Mouse (Mus musculus) ovary, adult 10 weeks (tissue): ENCODE data around the gene Eef1e1. TPM values are rescaled to one million over a fixed set of nuclear protein-coding genes. Genes with fewer than 3 reads are reported as not detected.

Source experiments
- polyA plus RNA-seq: library from polyadenylated mRNA; stranded (reverse); fragments of 350-450 nt; fragmentation: Illumina TruSeq; extraction: RNeasy Lipid Tissue Mini Kit (QIAGEN cat#74804); gene quantifications from one replicate; pipeline ENCODE4 v1.2.3, GENCODE M21; 2014

Gene Eef1e1
- polyA plus RNA-seq: 36.6 TPM

DNA sequence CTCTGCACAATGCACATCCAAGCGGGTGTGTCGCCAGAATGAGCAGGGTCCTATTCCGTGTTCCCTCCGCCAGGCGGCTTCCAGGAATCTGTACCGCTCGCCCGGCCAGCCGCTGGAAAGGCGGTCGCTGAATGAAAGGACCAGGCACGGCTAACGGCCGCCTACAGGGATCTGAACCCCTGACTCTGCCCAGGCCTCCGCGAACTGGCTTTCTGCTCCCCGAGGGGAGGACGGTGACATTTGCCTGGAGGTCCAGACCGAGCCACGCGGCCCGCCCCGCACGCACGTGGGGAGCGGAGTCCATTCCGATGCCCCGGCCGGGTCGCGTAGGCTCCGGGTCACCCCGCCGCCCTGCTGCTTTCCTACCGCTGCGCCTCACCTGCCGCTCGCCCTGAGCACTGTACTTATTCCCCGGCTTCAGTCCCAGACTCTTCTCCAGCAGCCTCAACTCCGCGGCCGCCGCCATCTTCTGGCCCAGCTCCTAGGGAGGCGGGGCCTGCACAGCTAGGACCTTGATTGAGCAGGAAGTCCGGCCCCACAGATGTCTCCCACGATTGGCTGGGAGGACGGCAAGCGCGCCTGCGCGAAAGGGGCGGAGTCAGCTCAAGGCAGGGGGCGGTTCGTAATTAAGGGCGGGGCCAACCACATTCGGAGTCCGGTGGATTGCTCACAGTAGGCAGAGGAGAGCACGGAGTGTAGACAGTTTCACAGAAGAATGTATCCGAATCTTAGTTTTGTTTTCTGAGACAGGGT lies at the start of gene Eef1e1:
Gene Eef1e1 (minus strand): TSS at position 531 of the 753 bp plus-strand sequence.

DNA sequence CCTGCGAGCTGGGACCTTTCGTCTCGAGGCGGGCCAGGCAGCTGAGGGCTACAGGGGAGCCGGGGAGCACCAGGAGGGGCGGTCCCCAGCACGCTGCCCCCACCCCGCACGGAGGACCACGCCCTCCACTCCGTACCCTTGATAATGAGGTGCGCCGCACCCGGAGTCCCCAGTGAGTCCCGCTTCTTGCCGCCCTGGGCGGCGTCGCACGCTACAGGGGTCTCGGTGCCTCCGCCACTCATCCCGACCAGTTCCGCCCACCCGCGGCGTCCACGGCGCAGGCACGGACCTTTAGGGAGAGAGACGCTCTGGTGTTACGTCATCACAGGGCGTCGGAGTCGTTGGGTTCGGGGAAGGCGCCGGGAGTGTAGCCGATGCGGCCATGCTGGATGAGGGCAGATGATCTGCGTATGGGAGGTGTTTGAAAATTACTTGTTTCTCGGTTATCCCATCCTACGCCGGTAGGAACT lies 24.0 kb downstream of the Eef1e1 start, which contains the start of gene Bloc1s5:
Gene Bloc1s5 (minus strand): TSS at position 310 of the 470 bp plus-strand sequence.

Other genes starting within 250 kb of the Eef1e1 start
- 55.7 TPM for gene Txndc5, start 130.2 kb downstream of the Eef1e1 start, polyA plus RNA-seq
- 7.3 TPM for gene Bloc1s5, start 23.9 kb downstream of the Eef1e1 start, polyA plus RNA-seq